Mouse (Mus musculus) ES-E14 (cell line): Measurements from ENCODE around the gene Ism2. TPM values are rescaled to one million over a fixed set of nuclear protein-coding genes. Genes with fewer than 3 reads are reported as not detected.

Experiments used
- DNase-seq: peaks from one replicate; pipeline ENCODE4 v3.0.0-alpha.2; 2013; ENCODE audit warnings: low read depth, low spot score
- H3K27ac ChIP-seq: 2 replicates; pipeline ENCODE4 v1.5.1; 2012; ENCODE audit warnings: low read depth, mild to moderate bottlenecking, low read length, moderate library complexity, mixed read lengths; ENCODE audit not compliant: poor library complexity, insufficient read depth, severe bottlenecking
- H3K36me3 ChIP-seq: 2 replicates; pipeline ENCODE4 v1.6.1; 2012; ENCODE audit warnings: mild to moderate bottlenecking, low read length, moderate library complexity, mixed read lengths; ENCODE audit not compliant: control insufficient read depth, poor library complexity, insufficient read depth, severe bottlenecking
- H3K4me1 ChIP-seq, 2 experiments: fragments of 150-350 bp in 1 of 2; sonication (generic) in 1 of 2; 2 replicates each; pipeline ENCODE4 v1.6.1; 2012; ENCODE audit warnings: low read length in 2 of 2, mild to moderate bottlenecking in 1 of 2, mixed read lengths in 1 of 2; ENCODE audit not compliant: control insufficient read depth in 2 of 2, insufficient read depth in 2 of 2, poor library complexity in 1 of 2
- H3K4me3 ChIP-seq, 2 experiments: fragments of 150-350 bp in 1 of 2; sonication (generic) in 1 of 2; 2 replicates each; pipeline ENCODE4 v1.5.1; 2012; ENCODE audit warnings: low read length in 2 of 2, low read depth in 1 of 2, mild to moderate bottlenecking in 1 of 2, mixed read lengths in 1 of 2; ENCODE audit not compliant: insufficient read depth in 1 of 2, poor library complexity in 1 of 2, severe bottlenecking in 1 of 2
- H3K9ac ChIP-seq: 2 replicates; pipeline ENCODE4 v1.6.1; 2012; ENCODE audit warnings: low read depth, mild to moderate bottlenecking, low read length, mixed read lengths; ENCODE audit not compliant: poor library complexity, insufficient read depth, severe bottlenecking
- H3K9me3 ChIP-seq: fragments of 150-350 bp; sonication (generic); 2 replicates; pipeline ENCODE4 v1.6.1; 2012; ENCODE audit warnings: low read depth, mild to moderate bottlenecking, low read length; ENCODE audit not compliant: control insufficient read depth, insufficient read depth
- CHD2 ChIP-seq: IDR thresholded peaks from 2 replicates; pipeline ENCODE4 v1.6.1; 2014; ENCODE audit warnings: mild to moderate bottlenecking, low read depth, low read length, inconsistent platforms
- HCFC1 ChIP-seq: IDR thresholded peaks from 2 replicates; pipeline ENCODE4 v1.6.1; 2012; ENCODE audit warnings: low read length, inconsistent platforms, borderline replicate concordance; ENCODE audit not compliant: insufficient read depth
- MAFK ChIP-seq: IDR thresholded peaks from 2 replicates; pipeline ENCODE4 v1.6.1; 2014; ENCODE audit warnings: mild to moderate bottlenecking, low read depth, low read length, inconsistent platforms; ENCODE audit not compliant: insufficient read depth
- ZC3H11A ChIP-seq: IDR thresholded peaks from 2 replicates; pipeline ENCODE4 v1.6.1; 2012; ENCODE audit warnings: low read depth, mild to moderate bottlenecking, inconsistent platforms, low read length, borderline replicate concordance
- ZNF384 ChIP-seq: IDR thresholded peaks from 2 replicates; pipeline ENCODE4 v1.6.1; 2012; ENCODE audit warnings: low read depth, low read length, inconsistent platforms
- in situ Hi-C, 2 experiments: fragments of 600-800 bp; cut with MboI; formaldehyde crosslinking; loops; one replicate each; pipeline ENCODE4 v1.15.1; 2025; ENCODE audit warnings: low sequenced_read_pairs in 2 of 2, inconsistent platforms in 1 of 2; ENCODE audit not compliant: unreplicated experiment in 2 of 2
- total RNA-seq: library from RNA; depleted of rRNA; stranded (reverse); fragments of 300-350 nt; gene quantifications from 2 replicates; pipeline ENCODE4 v1.2.3, GENCODE M21; 2012

The Ism2 gene
- total RNA-seq, 1 experiment, result 3.2 TPM

- H3K9ac ChIP-seq, result no peak overlapping the region
- DNase-seq, result no peak
- peaks cover 12% of the 10 kb centered on the region for H3K36me3 ChIP-seq
- no peak overlapping the region for H3K27ac ChIP-seq
- H3K4me1 ChIP-seq, result no peaks in the 10 kb centered on the region
- TF ChIP-seq ZC3H11A, result no peak
- TF ChIP-seq CHD2, result no peak
- no peak for TF ChIP-seq MAFK
- no peak for TF ChIP-seq HCFC1
- no peak for TF ChIP-seq ZNF384
- in situ Hi-C loops, result no loop called here
- H3K9me3 ChIP-seq, result no peaks in the 10 kb centered on the region
- no peak overlapping the region for H3K4me3 ChIP-seq
Observed at GRCm38 (mm10) chr12:87260562-87260961, 38.9 kb downstream of the Ism2 start.

GRCm38 (mm10) chr12:87256629-87257028 is 42.9 kb downstream of the Ism2 start:
- Histone ChIP-seq H3K4me3 (no peak overlapping the region), H3K9me3 (no peaks in the 10 kb centered on the region), H3K9ac (no peak overlapping the region), H3K4me1 (no peaks in the 10 kb centered on the region), H3K36me3 (peaks cover 24% of the 10 kb centered on the region), H3K27ac (no peak overlapping the region)
- TF ChIP-seq ZC3H11A, result no peak
- no peak for TF ChIP-seq HCFC1
- no peak for TF ChIP-seq CHD2
- DNase-seq, result no peak
- in situ Hi-C loops, result no loop called here

GRCm38 (mm10) chr12:87253878-87254277 is 45.6 kb downstream of the Ism2 start:
- H3K4me3 ChIP-seq, result no peak overlapping the region
- in situ Hi-C loops, result no loop called here
- H3K36me3 ChIP-seq, result peaks cover 23% of the 10 kb centered on the region

GRCm38 (mm10) chr12:87250161-87250560 is 49.3 kb downstream of the Ism2 start:
- DNase-seq, result no peak
- H3K9me3 ChIP-seq, result no peaks in the 10 kb centered on the region
- no peaks in the 10 kb centered on the region for H3K4me1 ChIP-seq
- H3K36me3 ChIP-seq, result peaks cover 22% of the 10 kb centered on the region
- no peak overlapping the region for H3K27ac ChIP-seq
- in situ Hi-C loops, result no loop called here
- TF ChIP-seq ZNF384 (no peak), CHD2 (no peak), HCFC1 (no peak), MAFK (no peak), ZC3H11A (no peak)
- H3K4me3 ChIP-seq, result no peak overlapping the region
- H3K9ac ChIP-seq, result no peak overlapping the region

More at GRCm38 (mm10) chr12:87253878-87254277, 45.6 kb downstream of the Ism2 start:
- H3K9me3 ChIP-seq, result no peaks in the 10 kb centered on the region
- H3K4me1 ChIP-seq, result no peaks in the 10 kb centered on the region
- no peak for TF ChIP-seq ZC3H11A
- TF ChIP-seq ZNF384, result no peak
- no peak for TF ChIP-seq MAFK
- no peak for TF ChIP-seq HCFC1
- no peak for TF ChIP-seq CHD2
- DNase-seq, result no peak
- H3K27ac ChIP-seq, result no peak overlapping the region
- H3K9ac ChIP-seq, result no peak overlapping the region

- Histone ChIP-seq H3K4me1 (no peaks in the 10 kb centered on the region), H3K9me3 (no peaks in the 10 kb centered on the region), H3K36me3 (peaks cover 23% of the 10 kb centered on the region), H3K27ac (no peak within 1 kb of the TSS), H3K4me3 (no peak within 1 kb of the TSS), H3K9ac (no peak within 1 kb of the TSS)
- no peak for DNase-seq
- no peak for TF ChIP-seq ZC3H11A
- no peak for TF ChIP-seq ZNF384
- no peak for TF ChIP-seq CHD2
- TF ChIP-seq HCFC1, result no peak
- TF ChIP-seq MAFK, result no peak
- in situ Hi-C loops, result no loop called here
Observed at GRCm38 (mm10) chr12:87238632-87239031, 60.9 kb downstream of the Ism2 start, which contains the start of gene Noxred1. Gene Noxred1, minus strand, starts transcription at chr12:87238732.
